Mouse (Mus musculus) myocyte (in vitro differentiated cells): ENCODE data around the gene Ccer1. TPM values are rescaled to one million over a fixed set of nuclear protein-coding genes. Genes with fewer than 3 reads are reported as not detected.
A peak's percentile ranks its signal among the peaks of the same experiment; 100 is the strongest.

Experiments
- H3K27me3 ChIP-seq: one replicate; pipeline ENCODE4 v1.6.1; 2011; ENCODE audit not compliant: control insufficient read depth, insufficient read depth, insufficient read length
- H3K36me3 ChIP-seq: one replicate; pipeline ENCODE4 v1.6.1; 2011; ENCODE audit not compliant: control insufficient read depth, insufficient read depth
- H3K4me2 ChIP-seq: one replicate; pipeline ENCODE4 v1.6.1; 2011; ENCODE audit warnings: low read depth, control low read depth
- H3K4me3 ChIP-seq: one replicate; pipeline ENCODE4 v1.5.1; 2011; ENCODE audit warnings: mild to moderate bottlenecking, control low read depth, moderate library complexity
- H3K79me2 ChIP-seq: one replicate; pipeline ENCODE4 v1.6.1; 2011; ENCODE audit not compliant: control insufficient read depth, insufficient read depth
- H3ac ChIP-seq: one replicate; pipeline ENCODE4 v1.6.1; 2011; ENCODE audit not compliant: control insufficient read depth, insufficient read length
- CEBPB ChIP-seq: IDR thresholded peaks from 2 replicates; pipeline ENCODE4 v1.6.1; 2011; ENCODE audit warnings: mild to moderate bottlenecking, moderate library complexity; ENCODE audit not compliant: poor library complexity, insufficient read depth, severe bottlenecking
- E2F4 ChIP-seq: IDR thresholded peaks from one replicate; pipeline ENCODE4 v1.6.1; 2011; ENCODE audit warnings: mild to moderate bottlenecking, control low read depth, moderate library complexity; ENCODE audit not compliant: insufficient read depth
- MAX ChIP-seq: IDR thresholded peaks from one replicate; pipeline ENCODE4 v1.6.1; 2011; ENCODE audit warnings: low read depth, mild to moderate bottlenecking, control low read depth
- MYOD1 ChIP-seq, 3 experiments: IDR thresholded peaks; one replicate each; pipeline ENCODE4 v1.6.1; 2011; ENCODE audit warnings: control low read depth in 2 of 3, low read depth in 2 of 3, mild to moderate bottlenecking in 2 of 3, moderate library complexity in 1 of 3; ENCODE audit not compliant: insufficient read length in 2 of 3, control insufficient read depth in 1 of 3
- MYOG ChIP-seq, 3 experiments: IDR thresholded peaks; one replicate each; pipeline ENCODE4 v1.6.1; 2011; ENCODE audit warnings: control low read depth in 2 of 3, low read depth in 2 of 3, mild to moderate bottlenecking in 2 of 3; ENCODE audit not compliant: insufficient read length in 2 of 3, control insufficient read depth in 1 of 3, insufficient read depth in 1 of 3
- POLR2A ChIP-seq: IDR thresholded peaks from one replicate; pipeline ENCODE4 v1.6.1; 2011; ENCODE audit warnings: low read depth, mild to moderate bottlenecking, control low read depth, moderate library complexity; ENCODE audit not compliant: insufficient read length
- POLR2AphosphoS2 ChIP-seq: IDR thresholded peaks from one replicate; pipeline ENCODE4 v1.6.1; 2011; ENCODE audit warnings: low read depth, control low read depth; ENCODE audit not compliant: insufficient read length
- REST ChIP-seq: IDR thresholded peaks from one replicate; pipeline ENCODE4 v1.6.1; 2011; ENCODE audit warnings: mild to moderate bottlenecking, control low read depth, moderate library complexity; ENCODE audit not compliant: insufficient read depth, insufficient read length
- SRF ChIP-seq: IDR thresholded peaks from one replicate; pipeline ENCODE4 v1.6.1; 2011; ENCODE audit warnings: low read depth; ENCODE audit not compliant: control insufficient read depth, insufficient read length
- TCF12 ChIP-seq: IDR thresholded peaks from one replicate; pipeline ENCODE4 v1.6.1; 2011; ENCODE audit warnings: mild to moderate bottlenecking, control low read depth; ENCODE audit not compliant: poor library complexity, insufficient read depth, severe bottlenecking
- TCF3 ChIP-seq: IDR thresholded peaks from one replicate; pipeline ENCODE4 v1.6.1; 2011; ENCODE audit warnings: low read depth, control low read depth; ENCODE audit not compliant: insufficient read length
- USF1 ChIP-seq: IDR thresholded peaks from one replicate; pipeline ENCODE4 v1.6.1; 2011; ENCODE audit warnings: low read depth, mild to moderate bottlenecking, control low read depth, moderate library complexity
- polyA plus RNA-seq: library from polyadenylated mRNA; unstranded; fragments of >200 nt; fragmentation: generic; extraction: Trizol; gene quantifications from one replicate; pipeline ENCODE4 v1.2.1, GENCODE M21; 2012; ENCODE audit warnings: missing spikeins

The Ccer1 gene
- polyA plus RNA-seq, result not detected

- no peak within 1 kb of the TSS for H3K4me3 ChIP-seq
- no peaks in the 10 kb centered on the region for H3K36me3 ChIP-seq
- TF ChIP-seq POLR2A, result no peak
- no peak within 1 kb of the TSS for H3ac ChIP-seq
- H3K27me3 ChIP-seq, result no peaks in the 10 kb centered on the region
- H3K4me2 ChIP-seq, result no peak within 1 kb of the TSS
- H3K79me2 ChIP-seq, result no peaks in the 10 kb centered on the region
These were observed at the start of gene Ccer1 for GRCm38 (mm10) chr10:97692913-97693312. Gene Ccer1 (plus strand): TSS chr10:97693059.

DNA sequence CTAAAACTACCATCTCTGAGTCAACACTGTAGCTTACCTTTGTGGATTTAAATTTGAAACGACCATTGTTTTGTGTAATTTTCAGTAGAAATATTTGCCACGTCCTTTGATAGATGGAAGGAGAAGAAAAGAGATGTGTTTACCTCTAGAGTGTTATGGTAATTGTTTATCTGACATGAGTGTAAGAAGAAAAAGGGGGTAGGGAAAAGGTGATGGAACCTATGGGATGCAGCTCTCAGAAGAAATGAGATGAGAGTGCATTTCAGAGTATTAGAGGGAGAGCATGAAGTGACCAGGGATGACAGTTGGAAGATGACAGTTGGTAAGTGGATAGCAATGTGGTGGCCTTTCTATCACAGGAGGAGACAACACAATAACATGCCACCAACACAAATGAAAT is 49.1 kb upstream of the Ccer1 start, which contains the start of gene Epyc:
Epyc (plus strand) TSS at position 301 of the 400 bp plus-strand sequence.
- TF ChIP-seq POLR2A (no peak), MYOD1 (IDR thresholded peaks at IDR 0.05; ENCODE audit: control insufficient read depth in 1 of 3, insufficient read length in 2 of 3, low read depth in 2 of 3) (no peak), USF1 (no peak), CEBPB (no peak), REST (no peak), POLR2AphosphoS2 (no peak), TCF3 (no peak), MAX (no peak), E2F4 (no peak), MYOG (IDR thresholded peaks at IDR 0.05; ENCODE audit: control insufficient read depth in 1 of 3, insufficient read depth in 1 of 3, insufficient read length in 2 of 3, low read depth in 2 of 3) (no peak), SRF (no peak), TCF12 (no peak)
- H3K4me2 ChIP-seq, result no peak within 1 kb of the TSS
- H3K36me3 ChIP-seq, result no peaks in the 10 kb centered on the region
- no peak within 1 kb of the TSS for H3K4me3 ChIP-seq
- no peaks in the 10 kb centered on the region for H3K79me2 ChIP-seq
- no peaks in the 10 kb centered on the region for H3K27me3 ChIP-seq
- H3ac ChIP-seq, result no peak within 1 kb of the TSS

- Histone ChIP-seq H3K4me2 (peak overlapping the region; percentile 31), H3K36me3 (no peaks in the 10 kb centered on the region)
- no peak for TF ChIP-seq TCF3
- no peak for TF ChIP-seq E2F4
- no peak for TF ChIP-seq TCF12
- TF ChIP-seq REST, result no peak
- TF ChIP-seq POLR2A, result no peak
- TF ChIP-seq MYOD1 (IDR thresholded peaks at IDR 0.05; ENCODE audit: control insufficient read depth in 1 of 3, insufficient read length in 2 of 3, low read depth in 2 of 3), result no peak
- TF ChIP-seq MYOG (IDR thresholded peaks at IDR 0.05; ENCODE audit: control insufficient read depth in 1 of 3, insufficient read depth in 1 of 3, insufficient read length in 2 of 3, low read depth in 2 of 3), result no peak
- no peak for TF ChIP-seq USF1
- TF ChIP-seq CEBPB, result no peak
- TF ChIP-seq SRF, result no peak
- no peak for TF ChIP-seq MAX
- no peak for TF ChIP-seq POLR2AphosphoS2
These were observed 42.5 kb upstream of the Ccer1 start for GRCm38 (mm10) chr10:97650334-97650733.

DNA sequence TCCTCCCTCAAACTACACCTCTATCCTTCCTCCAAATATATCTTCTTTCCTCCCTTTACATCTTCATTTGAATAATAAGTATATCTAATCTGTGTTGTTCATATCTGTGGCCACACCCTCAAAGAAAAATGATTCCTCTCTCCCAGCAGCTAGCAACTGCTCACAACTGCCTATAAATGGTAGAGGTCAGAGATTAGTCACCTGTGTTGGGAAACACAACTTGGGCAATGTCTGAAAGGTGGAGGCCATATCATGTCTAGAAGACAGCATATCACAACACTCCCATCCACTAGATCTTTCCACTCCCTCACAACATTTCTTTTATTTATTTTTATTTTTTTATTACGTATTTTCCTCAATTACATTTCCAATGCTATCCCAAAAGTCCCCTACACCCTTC is 33.4 kb upstream of the Ccer1 start:
- H3K36me3 ChIP-seq, result no peaks in the 10 kb centered on the region
- H3K4me3 ChIP-seq, result no peak overlapping the region
- no peaks in the 10 kb centered on the region for H3K79me2 ChIP-seq
- H3ac ChIP-seq, result no peak overlapping the region
- H3K4me2 ChIP-seq, result no peak overlapping the region
- H3K27me3 ChIP-seq, result no peaks in the 10 kb centered on the region
- TF ChIP-seq POLR2A (no peak), MAX (no peak), SRF (no peak)

More at GRCm38 (mm10) chr10:97650334-97650733, 42.5 kb upstream of the Ccer1 start:
- Histone ChIP-seq H3K27me3 (no peaks in the 10 kb centered on the region), H3K79me2 (no peaks in the 10 kb centered on the region), H3ac (no peak overlapping the region), H3K4me3 (no peak overlapping the region)

GRCm38 (mm10) chr10:97668656-97669055 is 24.2 kb upstream of the Ccer1 start:
- Histone ChIP-seq H3K4me2 (no peak overlapping the region), H3K27me3 (no peaks in the 10 kb centered on the region), H3K4me3 (no peak overlapping the region), H3K36me3 (no peaks in the 10 kb centered on the region), H3K79me2 (no peaks in the 10 kb centered on the region), H3ac (no peak overlapping the region)
- TF ChIP-seq MAX (no peak), MYOD1 (IDR thresholded peaks at IDR 0.05; ENCODE audit: control insufficient read depth in 1 of 3, insufficient read length in 2 of 3, low read depth in 2 of 3) (no peak), TCF12 (no peak), TCF3 (no peak), E2F4 (no peak), SRF (no peak), REST (no peak), POLR2AphosphoS2 (no peak), CEBPB (no peak), MYOG (IDR thresholded peaks at IDR 0.05; ENCODE audit: control insufficient read depth in 1 of 3, insufficient read depth in 1 of 3, insufficient read length in 2 of 3, low read depth in 2 of 3) (no peak), POLR2A (no peak), USF1 (no peak)

GRCm38 (mm10) chr10:97670202-97670601 is 22.7 kb upstream of the Ccer1 start:
- Histone ChIP-seq H3K27me3 (no peaks in the 10 kb centered on the region), H3ac (no peak overlapping the region), H3K4me3 (no peak overlapping the region), H3K36me3 (no peaks in the 10 kb centered on the region), H3K79me2 (no peaks in the 10 kb centered on the region), H3K4me2 (peak overlapping the region; percentile 35)
- no peak for TF ChIP-seq USF1
- TF ChIP-seq MYOD1 (IDR thresholded peaks at IDR 0.05; ENCODE audit: control insufficient read depth in 1 of 3, insufficient read length in 2 of 3, low read depth in 2 of 3), result no peak
- TF ChIP-seq CEBPB, result no peak
- no peak for TF ChIP-seq E2F4
- TF ChIP-seq POLR2A, result no peak
- TF ChIP-seq POLR2AphosphoS2, result no peak
- no peak for TF ChIP-seq MAX
- no peak for TF ChIP-seq MYOG (IDR thresholded peaks at IDR 0.05; ENCODE audit: control insufficient read depth in 1 of 3, insufficient read depth in 1 of 3, insufficient read length in 2 of 3, low read depth in 2 of 3)
- TF ChIP-seq TCF12, result no peak
- TF ChIP-seq REST, result no peak
- TF ChIP-seq TCF3, result no peak
